Mouse (Mus musculus): Measurements from ENCODE around the gene Mrpl14.

GRCm38 (mm10) chr17:45696981-45697380 lies 10.9 kb downstream of the Mrpl14 start:
- TF ChIP-seq CTCF (IDR thresholded peaks at IDR 0.05; ENCODE audit: low read depth) (no peak), EP300 (IDR thresholded peaks at IDR 0.05; ENCODE audit: low read depth) (no peak)
